Mouse (Mus musculus): Measurements from ENCODE around the gene Gjc3. TPM values are rescaled to one million over a fixed set of nuclear protein-coding genes. Genes with fewer than 3 reads are reported as not detected.
A peak's percentile ranks its signal among the peaks of the same experiment; 100 is the strongest.

Gene Gjc3
- polyA plus RNA-seq, 1 experiment from 2014 or later, result not detected

- Histone ChIP-seq H3K4me3 (ENCODE audit: low read depth, low read length) (no peak overlapping the region), H3K27ac (ENCODE audit: low read depth) (no peak overlapping the region), H3K27me3 (ENCODE audit: insufficient read depth, low read length) (no peaks in the 10 kb centered on the region), H3K4me2 (no peak overlapping the region), H3K9ac (no peak overlapping the region), H3K36me3 (ENCODE audit: insufficient read depth) (no peaks in the 10 kb centered on the region), H3K4me1 (ENCODE audit: insufficient read depth) (0 out of 2 replicates have a peak, but pooled peaks cover under 1% of the 10 kb centered on the region), H3K9me3 (ENCODE audit: low read depth, low read length) (no peaks in the 10 kb centered on the region)
- peak; percentile 24; the same call in 1 of the 2 replicates for TF ChIP-seq CTCF (IDR thresholded peaks at IDR 0.05; ENCODE audit: low read depth)
- ATAC-seq (ENCODE audit: insufficient read depth) (no peak), DNase-seq (peak; percentile 31)
Measured at GRCm38 (mm10) chr5:137914508-137914907, 48.4 kb downstream of the Gjc3 start.

- TF ChIP-seq CTCF (IDR thresholded peaks at IDR 0.05; ENCODE audit: low read depth), result no peak
- DNase-seq (peak; percentile 68), ATAC-seq (ENCODE audit: insufficient read depth) (peak; percentile 56)
- H3K4me1 ChIP-seq (ENCODE audit: insufficient read depth), result peaks cover 5% of the 10 kb centered on the region; the same call in 1 of the 2 replicates
- H3K4me2 ChIP-seq, result no peak overlapping the region
- WGBS, result 45% methylated on average over 3 of the region's 3 CpGs
- no peaks in the 10 kb centered on the region for H3K9me3 ChIP-seq (ENCODE audit: low read depth, low read length)
- H3K36me3 ChIP-seq (ENCODE audit: insufficient read depth), result no peaks in the 10 kb centered on the region
- peak overlapping the region; percentile 42 for H3K27ac ChIP-seq (ENCODE audit: low read depth)
- H3K27me3 ChIP-seq (ENCODE audit: insufficient read depth, low read length), result no peaks in the 10 kb centered on the region
- H3K9ac ChIP-seq, result no peak overlapping the region
- H3K4me3 ChIP-seq (ENCODE audit: low read depth, low read length), result no peak overlapping the region
Measured at GRCm38 (mm10) chr5:137909564-137910262, 53.2 kb downstream of the Gjc3 start.

Other genes starting within 250 kb of the Gjc3 start
- gene Nyap1, start 221.5 kb downstream of the Gjc3 start, polyA plus RNA-seq (2014; fragmentation: Nextera tagmentation; extraction: Ambion mirVana), result 0.91 and 0.93 TPM in 2 replicates
- 127 TPM in 2 replicates for gene Tsc22d4, start 217.4 kb downstream of the Gjc3 start, polyA plus RNA-seq (2014; fragmentation: Nextera tagmentation; extraction: Ambion mirVana)
- 33.7 and 40.9 TPM in 2 replicates for gene Ppp1r35, start 184.2 kb downstream of the Gjc3 start, polyA plus RNA-seq (2014; fragmentation: Nextera tagmentation; extraction: Ambion mirVana)
- 13.1 and 14.5 TPM in 2 replicates for gene Mepce, start 175.4 kb downstream of the Gjc3 start, polyA plus RNA-seq (2014; fragmentation: Nextera tagmentation; extraction: Ambion mirVana)
- 25.9 and 26.1 TPM in 2 replicates for gene Zcwpw1, start 175.3 kb downstream of the Gjc3 start, polyA plus RNA-seq (2014; fragmentation: Nextera tagmentation; extraction: Ambion mirVana)
- 2.2 and 3.0 TPM in 2 replicates for gene Pilra, start 126.8 kb downstream of the Gjc3 start, polyA plus RNA-seq (2014; fragmentation: Nextera tagmentation; extraction: Ambion mirVana)
- 0.41 and 1.1 TPM in 2 replicates for gene Pilrb1, start 105.0 kb downstream of the Gjc3 start, polyA plus RNA-seq (2014; fragmentation: Nextera tagmentation; extraction: Ambion mirVana)
- 0.37 and 0.83 TPM in 2 replicates for gene Pilrb2, start 91.3 kb downstream of the Gjc3 start, polyA plus RNA-seq (2014; fragmentation: Nextera tagmentation; extraction: Ambion mirVana)
- gene Cyp3a13, start 41.5 kb downstream of the Gjc3 start, polyA plus RNA-seq (2014; fragmentation: Nextera tagmentation; extraction: Ambion mirVana), result 0.21 and 0.28 TPM in 2 replicates
- gene Azgp1, start 18.4 kb upstream of the Gjc3 start, polyA plus RNA-seq (2014; fragmentation: Nextera tagmentation; extraction: Ambion mirVana), result not detected in 2 replicates
- not detected in 2 replicates for gene Smok3a, start 58.2 kb upstream of the Gjc3 start, polyA plus RNA-seq (2014; fragmentation: Nextera tagmentation; extraction: Ambion mirVana)
- gene Smok3b, start 58.3 kb upstream of the Gjc3 start, polyA plus RNA-seq (2014; fragmentation: Nextera tagmentation; extraction: Ambion mirVana), result not detected in 2 replicates
- not detected in 2 replicates for gene Smok3c, start 90.1 kb upstream of the Gjc3 start, polyA plus RNA-seq (2014; fragmentation: Nextera tagmentation; extraction: Ambion mirVana)
- gene Zkscan1, start 122.0 kb upstream of the Gjc3 start, polyA plus RNA-seq (2014; fragmentation: Nextera tagmentation; extraction: Ambion mirVana), result 24.5 and 27.2 TPM in 2 replicates
- 63.0 and 64.9 TPM in 2 replicates for gene Zscan21, start 153.8 kb upstream of the Gjc3 start, polyA plus RNA-seq (2014; fragmentation: Nextera tagmentation; extraction: Ambion mirVana)
- 16.6 and 18.1 TPM in 2 replicates for gene Zfp113, start 192.6 kb upstream of the Gjc3 start, polyA plus RNA-seq (2014; fragmentation: Nextera tagmentation; extraction: Ambion mirVana)
- gene Cops6, start 198.0 kb upstream of the Gjc3 start, polyA plus RNA-seq (2014; fragmentation: Nextera tagmentation; extraction: Ambion mirVana), result 256 and 259 TPM in 2 replicates
- gene Ap4m1, start 208.9 kb upstream of the Gjc3 start, polyA plus RNA-seq (2014; fragmentation: Nextera tagmentation; extraction: Ambion mirVana), result 19.2 and 20.6 TPM in 2 replicates
- 225 and 233 TPM in 2 replicates for gene Mcm7, start 209.3 kb upstream of the Gjc3 start, polyA plus RNA-seq (2014; fragmentation: Nextera tagmentation; extraction: Ambion mirVana)
- 95.6 and 97.6 TPM in 2 replicates for gene Taf6, start 224.4 kb upstream of the Gjc3 start, polyA plus RNA-seq (2014; fragmentation: Nextera tagmentation; extraction: Ambion mirVana)
- gene Cnpy4, start 224.4 kb upstream of the Gjc3 start, polyA plus RNA-seq (2014; fragmentation: Nextera tagmentation; extraction: Ambion mirVana), result 55.5 and 59.0 TPM in 2 replicates
- gene Mblac1, start 231.2 kb upstream of the Gjc3 start, polyA plus RNA-seq (2014; fragmentation: Nextera tagmentation; extraction: Ambion mirVana), result 7.3 and 7.9 TPM in 2 replicates